Mouse (Mus musculus): Measurements from ENCODE around the gene Ankrd44. TPM values are rescaled to one million over a fixed set of nuclear protein-coding genes. Genes with fewer than 3 reads are reported as not detected.

Ankrd44 gene
- total RNA-seq, 2 experiments from 2014 or later = 69.8 to 110 TPM

GRCm38 (mm10) chr1:54923366-54924308 lies 2.5 kb downstream of the Ankrd44 start:
- ATAC-seq (replicated peaks; ENCODE audit: poor library complexity) = 0 out of 2 replicates have a peak, but pooled peaks have one; percentile 5

GRCm38 (mm10) chr1:54922707-54923106 lies 3.5 kb downstream of the Ankrd44 start:
- no peak for ATAC-seq (replicated peaks; ENCODE audit: poor library complexity)

GRCm38 (mm10) chr1:54922025-54922574 lies 4.1 kb downstream of the Ankrd44 start:
- ATAC-seq (replicated peaks; ENCODE audit: poor library complexity) = no peak

GRCm38 (mm10) chr1:54920132-54920531 lies 6.1 kb downstream of the Ankrd44 start:
- peak; percentile 56 for ATAC-seq (replicated peaks; ENCODE audit: poor library complexity)

GRCm38 (mm10) chr1:54916456-54916855 lies 9.7 kb downstream of the Ankrd44 start:
- ATAC-seq (replicated peaks; ENCODE audit: poor library complexity) = no peak

GRCm38 (mm10) chr1:54914387-54914786 lies 11.8 kb downstream of the Ankrd44 start:
- ATAC-seq (replicated peaks; ENCODE audit: poor library complexity) = peak; percentile 35

GRCm38 (mm10) chr1:54913379-54913873 lies 12.8 kb downstream of the Ankrd44 start:
- ATAC-seq (replicated peaks; ENCODE audit: poor library complexity) = peak; percentile 47

- no peak for ATAC-seq (replicated peaks; ENCODE audit: poor library complexity)
Measured at GRCm38 (mm10) chr1:54913063-54913335, 13.2 kb downstream of the Ankrd44 start.

- ATAC-seq (replicated peaks; ENCODE audit: poor library complexity) = peak; percentile 70
Measured at GRCm38 (mm10) chr1:54912290-54913062, 13.7 kb downstream of the Ankrd44 start.

- ATAC-seq (replicated peaks; ENCODE audit: poor library complexity) = no peak
Measured at GRCm38 (mm10) chr1:54911256-54911610, 15.0 kb downstream of the Ankrd44 start.

GRCm38 (mm10) chr1:54910489-54911255 lies 15.5 kb downstream of the Ankrd44 start:
- no peak for ATAC-seq (replicated peaks; ENCODE audit: poor library complexity)

GRCm38 (mm10) chr1:54908786-54909185 lies 17.4 kb downstream of the Ankrd44 start:
- ATAC-seq (replicated peaks; ENCODE audit: poor library complexity) = no peak

- no peak for ATAC-seq (replicated peaks; ENCODE audit: poor library complexity)
Measured at GRCm38 (mm10) chr1:54907066-54907639, 19.0 kb downstream of the Ankrd44 start.

GRCm38 (mm10) chr1:54906322-54906721 lies 19.9 kb downstream of the Ankrd44 start:
- no peak for ATAC-seq (replicated peaks; ENCODE audit: poor library complexity)

- ATAC-seq (replicated peaks; ENCODE audit: poor library complexity) = no peak
Measured at GRCm38 (mm10) chr1:54905632-54906031, 20.6 kb downstream of the Ankrd44 start.

GRCm38 (mm10) chr1:54904165-54904564 lies 22.0 kb downstream of the Ankrd44 start:
- no peak for ATAC-seq (replicated peaks; ENCODE audit: poor library complexity)

GRCm38 (mm10) chr1:54902689-54903246 lies 23.4 kb downstream of the Ankrd44 start:
- ATAC-seq (replicated peaks; ENCODE audit: poor library complexity) = peak; percentile 50

- ATAC-seq (replicated peaks; ENCODE audit: poor library complexity) = no peak
Measured at GRCm38 (mm10) chr1:54901084-54901483, 25.1 kb downstream of the Ankrd44 start.

- ATAC-seq (replicated peaks; ENCODE audit: poor library complexity) = no peak
Measured at GRCm38 (mm10) chr1:54899247-54899646, 26.9 kb downstream of the Ankrd44 start.

GRCm38 (mm10) chr1:54898656-54899084 lies 27.5 kb downstream of the Ankrd44 start:
- peak; percentile 47 for ATAC-seq (replicated peaks; ENCODE audit: poor library complexity)

Measured in megakaryocyte progenitor cell, adult 5-6 weeks (primary cell).